Mouse (Mus musculus) ES-E14 (cell line): ENCODE measurements at regions not wholly inside any gene's neighbourhood (a gene's known extent, or its start where the extent isn't known, plus 50 kb on each side); places are given as distances from the start of the nearest gene placed in this dataset.

Source experiments
- DNase-seq: peaks from one replicate; pipeline ENCODE4 v3.0.0-alpha.2; 2013; ENCODE audit warnings: low read depth, low spot score
- H3K27ac ChIP-seq: 2 replicates; pipeline ENCODE4 v1.5.1; 2012; ENCODE audit warnings: low read depth, mild to moderate bottlenecking, low read length, moderate library complexity, mixed read lengths; ENCODE audit not compliant: poor library complexity, insufficient read depth, severe bottlenecking
- H3K36me3 ChIP-seq: 2 replicates; pipeline ENCODE4 v1.6.1; 2012; ENCODE audit warnings: mild to moderate bottlenecking, low read length, moderate library complexity, mixed read lengths; ENCODE audit not compliant: control insufficient read depth, poor library complexity, insufficient read depth, severe bottlenecking
- H3K4me1 ChIP-seq, 2 experiments: fragments of 150-350 bp in 1 of 2; sonication (generic) in 1 of 2; 2 replicates each; pipeline ENCODE4 v1.6.1; 2012; ENCODE audit warnings: low read length in 2 of 2, mild to moderate bottlenecking in 1 of 2, mixed read lengths in 1 of 2; ENCODE audit not compliant: control insufficient read depth in 2 of 2, insufficient read depth in 2 of 2, poor library complexity in 1 of 2
- H3K4me3 ChIP-seq, 2 experiments: fragments of 150-350 bp in 1 of 2; sonication (generic) in 1 of 2; 2 replicates each; pipeline ENCODE4 v1.5.1; 2012; ENCODE audit warnings: low read length in 2 of 2, low read depth in 1 of 2, mild to moderate bottlenecking in 1 of 2, mixed read lengths in 1 of 2; ENCODE audit not compliant: insufficient read depth in 1 of 2, poor library complexity in 1 of 2, severe bottlenecking in 1 of 2
- H3K9ac ChIP-seq: 2 replicates; pipeline ENCODE4 v1.6.1; 2012; ENCODE audit warnings: low read depth, mild to moderate bottlenecking, low read length, mixed read lengths; ENCODE audit not compliant: poor library complexity, insufficient read depth, severe bottlenecking
- H3K9me3 ChIP-seq: fragments of 150-350 bp; sonication (generic); 2 replicates; pipeline ENCODE4 v1.6.1; 2012; ENCODE audit warnings: low read depth, mild to moderate bottlenecking, low read length; ENCODE audit not compliant: control insufficient read depth, insufficient read depth
- CHD2 ChIP-seq: IDR thresholded peaks from 2 replicates; pipeline ENCODE4 v1.6.1; 2014; ENCODE audit warnings: mild to moderate bottlenecking, low read depth, low read length, inconsistent platforms
- HCFC1 ChIP-seq: IDR thresholded peaks from 2 replicates; pipeline ENCODE4 v1.6.1; 2012; ENCODE audit warnings: low read length, inconsistent platforms, borderline replicate concordance; ENCODE audit not compliant: insufficient read depth
- MAFK ChIP-seq: IDR thresholded peaks from 2 replicates; pipeline ENCODE4 v1.6.1; 2014; ENCODE audit warnings: mild to moderate bottlenecking, low read depth, low read length, inconsistent platforms; ENCODE audit not compliant: insufficient read depth
- ZC3H11A ChIP-seq: IDR thresholded peaks from 2 replicates; pipeline ENCODE4 v1.6.1; 2012; ENCODE audit warnings: low read depth, mild to moderate bottlenecking, inconsistent platforms, low read length, borderline replicate concordance
- ZNF384 ChIP-seq: IDR thresholded peaks from 2 replicates; pipeline ENCODE4 v1.6.1; 2012; ENCODE audit warnings: low read depth, low read length, inconsistent platforms
- in situ Hi-C, 2 experiments: fragments of 600-800 bp; cut with MboI; formaldehyde crosslinking; loops; one replicate each; pipeline ENCODE4 v1.15.1; 2025; ENCODE audit warnings: low sequenced_read_pairs in 2 of 2, inconsistent platforms in 1 of 2; ENCODE audit not compliant: unreplicated experiment in 2 of 2

- no peak overlapping the region for H3K9ac ChIP-seq
- no peaks in the 10 kb centered on the region for H3K4me1 ChIP-seq
- no peak overlapping the region for H3K4me3 ChIP-seq
- no peak overlapping the region for H3K27ac ChIP-seq
- in situ Hi-C loops: no loop called here
- no peaks in the 10 kb centered on the region for H3K9me3 ChIP-seq
- DNase-seq: no peak
- TF ChIP-seq ZC3H11A (no peak), CHD2 (no peak), MAFK (no peak), ZNF384 (no peak), HCFC1 (no peak)
- no peaks in the 10 kb centered on the region for H3K36me3 ChIP-seq
These were observed 80.4 kb upstream of the Speer4f2 start for GRCm38 (mm10) chr5:17292559-17292958.

DNA sequence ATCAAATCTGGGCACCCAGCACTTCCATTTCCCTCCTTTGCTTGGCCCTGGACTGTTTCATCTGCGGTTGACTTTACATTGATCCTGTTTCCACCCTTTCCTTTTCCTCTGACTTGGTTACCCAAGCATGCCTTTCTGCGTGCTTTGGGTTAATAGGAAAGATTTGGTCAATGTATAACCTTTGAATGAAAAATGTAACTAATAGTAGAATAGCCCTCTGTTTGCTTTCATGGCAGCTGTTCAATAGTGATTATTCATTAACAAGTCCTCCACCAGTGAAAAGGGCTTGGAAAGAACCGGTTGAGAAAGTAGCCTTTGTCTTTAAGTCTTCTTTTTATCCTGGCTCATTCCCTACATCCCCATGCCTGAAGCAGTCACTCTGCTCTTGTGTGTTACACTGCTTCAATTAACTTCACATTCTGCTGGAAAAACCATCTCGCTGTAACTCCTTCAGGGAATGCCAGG lies 76.4 kb upstream of the Speer4f2 start:
- in situ Hi-C loops: no loop called here
- Histone ChIP-seq H3K36me3 (no peaks in the 10 kb centered on the region), H3K4me1 (no peaks in the 10 kb centered on the region), H3K9ac (no peak overlapping the region), H3K9me3 (no peaks in the 10 kb centered on the region), H3K4me3 (no peak overlapping the region), H3K27ac (no peak overlapping the region)
- no peak for TF ChIP-seq CHD2
- no peak for TF ChIP-seq ZNF384
- no peak for TF ChIP-seq ZC3H11A
- no peak for TF ChIP-seq MAFK
- no peak for TF ChIP-seq HCFC1
- DNase-seq: no peak

GRCm38 (mm10) chr5:17299846-17300245 lies 73.1 kb upstream of the Speer4f2 start:
- no peak overlapping the region for H3K9ac ChIP-seq
- H3K4me1 ChIP-seq: no peaks in the 10 kb centered on the region
- no peak overlapping the region for H3K27ac ChIP-seq
- H3K4me3 ChIP-seq: no peak overlapping the region
- DNase-seq: no peak
- in situ Hi-C loops: no loop called here
- no peaks in the 10 kb centered on the region for H3K36me3 ChIP-seq
- no peak for TF ChIP-seq MAFK
- no peaks in the 10 kb centered on the region for H3K9me3 ChIP-seq

DNA sequence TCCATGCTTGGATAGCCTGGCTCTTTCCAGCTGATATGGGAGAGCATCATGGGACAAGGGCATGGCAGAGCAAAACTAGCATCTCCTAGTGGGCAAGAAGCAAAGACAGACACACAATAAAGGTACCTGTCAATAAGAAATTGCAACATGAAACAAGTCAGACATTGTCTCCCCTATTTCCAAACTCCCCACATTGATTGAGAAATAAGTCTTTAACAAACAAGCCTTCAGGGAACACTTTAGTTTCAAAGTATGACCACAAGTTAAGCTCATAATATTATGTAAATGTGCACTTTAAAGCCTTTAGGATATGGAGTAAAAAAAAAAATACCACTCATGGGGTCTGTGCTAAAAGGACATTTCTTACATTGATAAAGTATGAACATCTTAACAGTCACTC lies 51.5 kb upstream of the Speer4f2 start:
- in situ Hi-C loops: no loop called here
- H3K9me3 ChIP-seq: 0 out of 2 replicates have a peak, but pooled peaks cover 1% of the 10 kb centered on the region
- DNase-seq: no peak
- no peaks in the 10 kb centered on the region for H3K36me3 ChIP-seq
- TF ChIP-seq ZC3H11A: no peak
- no peak for TF ChIP-seq CHD2
- no peak for TF ChIP-seq HCFC1
- TF ChIP-seq MAFK: no peak
- no peak for TF ChIP-seq ZNF384
- no peak overlapping the region for H3K4me3 ChIP-seq
- H3K4me1 ChIP-seq: no peaks in the 10 kb centered on the region
- no peak overlapping the region for H3K27ac ChIP-seq
- no peak overlapping the region for H3K9ac ChIP-seq
